Comparison of ENCODE assay signal across 8 mouse cellular contexts in the genomic region with DNA sequence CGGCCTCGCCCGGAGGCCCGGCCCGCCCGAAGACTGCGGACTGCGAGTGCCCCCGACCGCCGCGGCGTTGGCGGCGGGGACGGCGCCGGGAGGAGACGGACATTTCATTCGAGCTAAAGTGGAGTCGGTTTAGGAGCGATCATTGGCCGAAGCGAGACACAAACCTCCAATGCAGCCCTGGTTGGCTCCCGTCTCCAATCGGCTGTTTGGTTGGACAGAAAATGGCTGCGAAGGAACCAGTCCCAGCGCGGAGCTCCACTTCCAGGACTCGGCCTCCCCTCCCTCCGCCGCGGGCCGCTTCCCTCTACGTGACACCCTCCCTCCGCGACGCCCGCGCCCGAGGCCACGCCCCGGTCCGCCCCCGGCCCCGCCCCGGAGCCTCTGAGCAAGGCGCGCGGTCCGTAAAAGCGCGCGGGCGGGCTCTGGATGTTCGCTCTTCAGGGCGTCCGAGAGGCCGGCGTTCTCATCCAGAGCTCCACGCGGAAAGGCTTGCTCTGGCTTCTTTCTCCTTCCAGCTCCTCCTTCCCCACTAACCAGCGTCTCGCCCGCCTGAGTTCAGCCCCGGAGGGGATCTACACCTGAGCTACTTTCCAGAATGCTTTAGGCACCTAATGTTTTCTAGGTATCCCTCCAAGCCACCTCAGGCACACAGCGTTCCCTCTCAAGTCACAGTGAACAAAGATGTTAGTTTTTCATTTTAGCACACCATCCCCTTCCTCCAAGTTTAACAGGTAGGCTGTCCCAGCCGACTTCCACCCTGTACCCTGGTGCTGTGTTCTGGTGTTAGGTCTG. TPM values are rescaled to one million over a fixed set of nuclear protein-coding genes. Genes with fewer than 3 reads are reported as not detected.
DNase-seq lines count a peak whose midpoint lies in the region; ATAC-seq and TF ChIP-seq lines count a peak whose summit lies in the region.

Gene Nfyb, minus strand, starts transcription at position 305 of the 792 bp plus-strand sequence.

- POLR2A ChIA-PET in Patski (lab: Charles Lee), result interaction anchor here (0.6 to 0.7 kb wide), 2 partner anchors 10 to 31 kb away, joined by 3 read pairs; no protein-coding TSS in a partner anchor

- H3K4me2 ChIP-seq in hindbrain, embryonic 13.5 days, result peak within 1 kb of the TSS; percentile 78

- H3K27ac ChIP-seq in hindbrain, embryonic 13.5 days, result peak within 1 kb of the TSS; percentile 100

- H3K9me3 ChIP-seq in hindbrain, embryonic 13.5 days, result no peaks in the 10 kb centered on the region

- WGBS in hindbrain, embryonic 13.5 days, result 1% methylated on average over 65 of the region's 68 CpGs

- no peak for TF ChIP-seq CTCF in Patski (IDR thresholded peaks at IDR 0.05)

- CTCF ChIA-PET in Patski (lab: Charles Lee), result no interaction called here

- no peaks in the 10 kb centered on the region for H3K27me3 ChIP-seq in Patski
- no peaks in the 10 kb centered on the region for H3K27me3 ChIP-seq in hindbrain, embryonic 13.5 days

- DNase-seq in Patski (ENCODE audit: low read depth, low spot score), result peak; percentile 88
- DNase-seq in cerebellum, postnatal 14 days, result peak; percentile 98 to 99
- peak; percentile 96 for DNase-seq in frontal cortex, postnatal 14 days (ENCODE audit: low spot score in 2 of 2)
- DNase-seq in layer of hippocampus, postnatal 25 days (ENCODE audit: extremely low spot score in 1 of 2, low spot score in 1 of 2), result peak; percentile 89 to 98
- peak; percentile 97 for DNase-seq in lung, postnatal 25 days (ENCODE audit: low spot score)
- DNase-seq in retina, embryonic 14.5 days (ENCODE audit: low spot score), result peak; percentile 97
- DNase-seq in thymus, postnatal 4 days, result peak; percentile 97

- peaks cover 23% of the 10 kb centered on the region for H3K36me3 ChIP-seq in hindbrain, embryonic 13.5 days

- peaks cover 39% of the 10 kb centered on the region for H3K4me1 ChIP-seq in hindbrain, embryonic 13.5 days (replicated peaks)

- peak within 1 kb of the TSS; percentile 99 for H3K9ac ChIP-seq in hindbrain, embryonic 13.5 days

- in situ Hi-C loops in Patski (cut with MboI; ENCODE audit: low pct_unique_long_range_greater_than_20kb), result no loop called here

- peak within 1 kb of the TSS; percentile 87 for H3K4me3 ChIP-seq in hindbrain, embryonic 13.5 days

- peak; percentile 98 for ATAC-seq in Patski
- peak; percentile 97 for ATAC-seq in hindbrain, embryonic 13.5 days (ENCODE audit: low FRiP score)

RNA-seq across cellular contexts. Expression of gene Nfyb, which starts in this region (rescaled TPM):
- 28.5 TPM for polyA plus RNA-seq in Patski (2021)
- polyA plus RNA-seq in hindbrain, embryonic 13.5 days (2015; fragmentation: Nextera tagmentation; extraction: Ambion mirVana), result 45.7 and 49.5 TPM in 2 replicates
- total RNA-seq in layer of hippocampus, postnatal 25 days (2021), result 10 to 100 TPM; 58.4 to 67.7 TPM

Comparison
In these comparisons a context has a peak if more than half of its experiments do, and no peak if none do; other contexts are left out.
1. Peak in every context shown above with its lines: DNase-seq, ATAC-seq, H3K4me3 ChIP-seq and H3K27ac ChIP-seq.